Mouse (Mus musculus): ENCODE measurements around the gene H2-DMb2. TPM values are rescaled to one million over a fixed set of nuclear protein-coding genes. Genes with fewer than 3 reads are reported as not detected.

The H2-DMb2 gene
- polyA plus RNA-seq, 2 experiments from 2014 or later, result 4.8 to 19.7 TPM

DNA sequence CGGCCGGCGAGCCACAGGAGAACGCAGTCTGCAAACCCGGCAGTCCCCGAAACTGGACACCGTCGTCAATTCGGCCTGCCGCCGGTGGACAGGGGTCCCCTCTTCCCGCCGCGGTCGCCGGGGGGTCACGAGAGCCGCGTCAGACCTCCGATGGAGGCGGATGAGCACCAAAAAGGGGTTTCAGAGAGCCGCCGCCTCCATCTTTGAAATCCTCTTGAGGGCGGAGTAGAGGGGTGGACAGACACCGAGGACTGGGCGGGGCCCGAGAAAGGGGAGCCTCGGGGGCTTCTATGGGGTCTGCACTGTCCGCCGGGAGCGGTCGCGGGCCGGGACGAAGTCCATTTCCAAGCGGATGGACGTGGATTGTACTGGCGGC lies 24.2 kb upstream of the H2-DMb2 start:
- peak; percentile 2 for ATAC-seq

DNA sequence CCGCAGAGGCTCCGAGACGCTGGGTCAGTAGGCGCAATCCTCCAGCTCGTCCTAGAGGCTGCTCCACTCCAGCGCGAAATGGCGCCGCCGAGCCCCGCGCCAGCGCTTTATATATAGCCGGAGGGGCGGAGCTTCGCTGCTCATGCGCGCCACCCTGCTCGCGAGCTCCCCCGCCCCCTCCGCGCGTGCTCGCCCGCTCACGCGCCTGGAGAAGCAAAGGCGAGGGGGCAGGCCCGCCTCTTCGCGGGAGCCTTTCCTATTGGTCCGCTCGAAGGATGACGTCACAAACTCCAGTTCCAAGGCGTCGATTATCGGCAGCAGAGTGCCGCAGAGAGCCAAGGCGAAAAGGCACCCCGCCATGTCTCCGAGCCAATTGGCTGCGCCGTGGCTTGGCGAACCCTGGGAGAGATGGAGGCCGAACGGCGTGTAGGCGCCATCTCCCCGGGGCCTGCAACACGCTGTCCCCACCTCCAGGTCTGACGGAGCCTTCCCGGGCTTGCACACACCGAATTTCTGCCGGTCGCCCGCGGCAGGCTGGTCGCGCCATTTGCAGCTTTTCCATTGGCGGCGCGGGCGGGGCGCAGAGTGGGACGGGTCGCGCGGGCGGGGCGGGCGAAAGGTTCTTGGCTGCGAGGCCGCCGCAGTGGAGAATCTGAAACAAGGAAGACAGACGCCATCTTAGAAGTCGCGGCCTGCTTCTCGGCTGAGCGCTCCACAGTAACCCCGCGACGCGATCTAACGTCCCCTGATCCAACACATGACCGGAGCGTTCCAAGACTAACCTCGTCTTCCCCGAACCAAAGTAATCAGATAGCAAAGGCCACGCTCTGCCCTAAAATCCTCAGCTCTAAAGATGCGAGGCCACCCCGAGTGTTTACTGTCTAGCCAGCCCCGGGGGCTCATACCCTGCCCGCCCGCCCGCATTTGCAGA lies 23.6 kb upstream of the H2-DMb2 start, which contains the start of gene H2-DMa:
Gene H2-DMa, plus strand, starts transcription at position 293 of the 931 bp plus-strand sequence.
- peak; percentile 70 for ATAC-seq

DNA sequence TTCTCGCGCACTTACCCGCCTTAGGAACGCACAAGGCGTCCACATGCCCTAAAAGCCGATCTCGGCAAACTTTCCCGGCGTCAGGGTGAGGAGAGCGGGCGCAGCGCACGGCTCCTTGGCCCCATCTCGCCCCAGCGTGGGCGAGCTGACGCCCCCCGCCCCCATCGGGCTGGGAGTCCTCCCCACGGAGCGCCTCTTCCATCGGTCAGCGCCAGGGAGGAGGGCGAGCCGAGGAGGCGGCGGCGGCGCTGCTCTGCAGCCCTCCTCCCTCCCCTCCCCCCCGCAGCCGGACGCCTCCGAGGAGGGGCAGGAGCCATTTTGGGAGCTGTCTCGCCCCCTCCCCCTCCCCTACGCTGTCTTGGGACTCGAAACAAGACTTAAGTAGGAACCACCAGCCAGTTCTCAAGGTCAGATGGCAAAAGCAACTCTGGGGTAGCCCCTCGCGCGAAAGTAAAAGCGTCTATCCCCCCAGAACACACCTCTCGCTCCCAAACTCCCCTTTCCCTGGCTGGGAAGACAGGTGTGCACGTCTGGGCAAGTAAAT lies 22.9 kb upstream of the H2-DMb2 start:
- no peak for ATAC-seq

DNA sequence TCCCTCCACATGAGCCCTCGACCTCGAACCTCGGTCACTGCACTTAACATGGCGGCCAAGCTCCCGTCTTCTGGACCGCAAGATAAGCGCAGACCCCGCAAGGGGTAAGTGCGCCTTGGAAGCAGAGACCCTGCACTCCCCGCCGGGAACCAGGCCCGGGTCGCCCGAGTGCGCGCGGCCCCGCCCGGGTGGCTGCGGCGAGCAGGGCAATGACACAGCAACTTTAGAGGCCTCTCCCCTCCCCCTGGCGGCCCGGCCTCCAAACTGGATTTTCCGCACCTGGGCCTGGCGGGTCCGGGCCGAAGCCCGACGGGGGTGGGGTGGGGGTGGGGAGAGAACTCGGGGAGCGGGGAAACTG lies 22.3 kb upstream of the H2-DMb2 start:
- no peak for ATAC-seq

DNA sequence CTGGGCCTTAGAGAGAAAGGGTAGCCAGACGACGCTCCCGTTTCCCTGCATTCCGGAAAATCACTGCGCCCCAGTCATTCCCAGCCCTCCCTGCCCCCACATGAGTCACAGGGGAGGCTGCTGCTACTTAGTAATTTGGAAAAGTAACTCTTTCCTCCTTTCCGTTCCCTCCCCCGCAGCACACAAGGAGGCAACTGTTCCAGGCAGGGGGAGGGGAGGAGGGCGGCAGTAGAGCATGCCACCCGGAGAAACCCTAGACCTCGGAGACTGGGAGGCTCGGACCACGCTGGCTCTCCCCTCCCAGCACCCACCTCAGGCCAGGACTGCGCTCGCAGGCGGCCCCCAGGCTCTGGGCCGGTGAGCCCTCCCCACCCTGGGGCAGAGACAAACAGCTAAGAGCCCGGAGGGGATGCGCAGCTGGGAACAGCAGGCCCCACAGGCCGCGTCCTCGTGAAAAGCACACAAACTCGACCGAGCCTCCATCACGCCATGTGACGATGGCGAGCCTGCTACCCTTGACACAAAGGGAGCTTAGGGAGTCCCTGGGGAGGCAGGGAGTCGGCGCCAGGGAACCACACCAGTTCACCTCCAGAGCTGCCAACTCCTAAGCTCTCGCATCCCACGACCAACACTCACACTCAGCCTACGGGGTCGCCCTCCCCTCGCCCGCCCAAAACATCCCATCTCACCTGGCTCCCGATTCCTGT lies 21.8 kb upstream of the H2-DMb2 start:
- ATAC-seq, result no peak

DNA sequence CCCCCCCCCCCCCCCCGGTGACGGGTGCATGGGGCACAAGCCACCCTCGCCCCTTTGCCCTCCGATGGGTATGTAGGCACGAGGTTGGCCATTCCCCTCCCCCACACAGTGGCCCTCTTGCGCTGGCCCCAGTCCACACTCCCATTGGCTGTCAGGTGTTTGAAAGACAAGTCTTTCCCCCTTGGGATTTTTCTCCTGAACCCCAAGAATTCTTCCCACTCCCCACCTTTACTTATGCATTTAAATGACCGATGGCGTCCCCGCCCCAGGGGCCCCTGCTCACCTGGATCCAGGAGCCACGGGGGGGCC lies 21.3 kb upstream of the H2-DMb2 start:
- ATAC-seq, result no peak

DNA sequence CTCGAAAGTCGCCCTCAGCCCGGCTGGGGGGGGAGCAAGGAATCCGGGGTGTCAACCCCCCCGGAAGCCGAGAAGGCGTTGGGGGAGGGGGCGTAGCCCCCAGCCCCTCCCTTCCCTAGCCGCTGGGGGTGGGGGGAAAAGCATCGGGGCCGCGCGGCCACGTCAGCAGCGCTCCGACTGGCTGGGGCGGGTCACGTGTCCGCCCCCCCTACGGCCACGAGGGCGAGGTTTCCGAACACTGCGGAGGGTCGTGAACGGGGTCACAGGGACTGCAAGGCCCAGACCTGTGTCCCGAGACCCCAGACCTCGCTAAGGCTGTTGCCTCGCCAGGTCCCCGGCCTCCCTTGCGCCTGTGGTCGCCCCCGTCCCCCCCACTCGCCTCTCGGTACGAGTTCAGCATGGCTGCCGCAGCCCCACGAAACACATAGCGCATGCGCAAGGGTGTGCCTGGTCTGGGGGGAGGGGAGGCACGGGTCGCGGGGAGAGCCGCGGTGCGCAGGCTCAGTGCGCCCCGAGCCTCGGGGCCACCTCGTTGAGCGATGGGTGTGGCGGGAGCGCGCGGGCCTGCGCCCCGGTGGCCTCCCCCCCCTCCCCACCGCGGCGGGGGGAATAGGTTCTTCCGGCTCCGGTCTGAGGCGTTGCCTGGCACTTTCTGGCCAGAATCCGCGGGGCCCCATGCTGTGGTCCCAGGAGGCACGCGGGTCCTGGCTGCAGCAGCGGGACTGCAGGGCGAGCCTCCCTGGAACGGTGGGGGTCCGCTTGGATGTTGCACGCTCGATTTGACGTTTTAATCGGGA lies 20.7 kb upstream of the H2-DMb2 start, which contains the start of gene Brd2:
Gene Brd2, minus strand, starts transcription at position 447 of the 797 bp plus-strand sequence.
- peak; percentile 26 for ATAC-seq

DNA sequence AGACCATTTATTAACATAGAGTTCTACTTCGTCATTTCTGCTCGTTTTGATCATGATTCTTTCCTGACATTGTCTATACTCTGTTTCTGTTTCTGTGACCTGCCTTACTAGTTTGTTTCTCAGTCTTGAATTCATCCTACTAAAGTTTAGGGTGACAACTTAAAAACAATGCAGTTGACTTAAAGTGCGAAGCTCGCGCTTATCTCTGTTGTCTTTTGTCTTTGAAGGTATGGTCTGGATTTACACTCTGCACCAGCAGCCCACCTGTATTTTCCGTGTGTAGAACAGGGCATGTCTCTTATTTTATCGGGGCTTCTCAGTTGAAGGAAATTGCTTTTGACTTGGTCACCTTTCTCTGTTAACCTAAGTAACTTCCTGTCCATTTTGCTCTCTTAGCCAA lies 20.0 kb upstream of the H2-DMb2 start:
- no peak for ATAC-seq

DNA sequence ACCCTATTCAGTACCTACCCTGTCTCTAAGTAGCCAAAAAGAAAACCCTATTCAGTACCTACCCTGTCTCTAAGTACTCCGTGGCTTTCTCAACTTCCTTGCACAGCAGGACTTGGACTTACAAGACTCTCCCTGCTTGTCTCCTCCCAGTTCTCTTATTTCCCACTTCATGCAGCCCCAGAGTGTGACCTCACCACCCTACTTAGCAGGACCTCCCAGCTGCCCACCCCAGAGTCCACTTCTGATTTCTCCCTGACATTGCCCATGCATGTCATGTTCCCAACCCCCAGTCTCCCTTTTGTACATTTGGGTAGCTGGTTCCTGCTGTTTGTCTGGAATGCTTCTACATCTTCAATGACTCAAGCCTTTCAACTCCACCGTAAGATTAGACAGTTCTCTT lies 19.6 kb upstream of the H2-DMb2 start:
- ATAC-seq, result no peak

DNA sequence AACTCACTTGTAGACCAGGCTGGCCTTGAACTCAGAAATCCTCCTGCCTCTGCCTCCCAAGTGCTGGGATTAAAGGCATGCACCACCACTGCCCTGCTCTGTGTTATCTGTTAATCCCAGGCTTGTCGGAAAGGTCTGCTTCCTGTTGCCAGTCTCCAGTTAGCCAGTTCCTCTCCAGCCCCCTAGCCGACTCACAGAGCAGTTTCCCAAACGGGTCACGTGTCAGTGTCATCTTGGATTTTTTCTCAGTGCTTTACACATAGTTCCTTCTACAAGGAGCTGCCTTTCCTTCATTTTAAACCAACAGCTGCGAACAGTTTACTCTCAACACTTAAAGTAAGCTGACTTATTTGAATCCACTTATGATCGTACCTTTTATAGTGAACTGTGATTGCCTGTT lies 18.5 kb upstream of the H2-DMb2 start:
- no peak for ATAC-seq

DNA sequence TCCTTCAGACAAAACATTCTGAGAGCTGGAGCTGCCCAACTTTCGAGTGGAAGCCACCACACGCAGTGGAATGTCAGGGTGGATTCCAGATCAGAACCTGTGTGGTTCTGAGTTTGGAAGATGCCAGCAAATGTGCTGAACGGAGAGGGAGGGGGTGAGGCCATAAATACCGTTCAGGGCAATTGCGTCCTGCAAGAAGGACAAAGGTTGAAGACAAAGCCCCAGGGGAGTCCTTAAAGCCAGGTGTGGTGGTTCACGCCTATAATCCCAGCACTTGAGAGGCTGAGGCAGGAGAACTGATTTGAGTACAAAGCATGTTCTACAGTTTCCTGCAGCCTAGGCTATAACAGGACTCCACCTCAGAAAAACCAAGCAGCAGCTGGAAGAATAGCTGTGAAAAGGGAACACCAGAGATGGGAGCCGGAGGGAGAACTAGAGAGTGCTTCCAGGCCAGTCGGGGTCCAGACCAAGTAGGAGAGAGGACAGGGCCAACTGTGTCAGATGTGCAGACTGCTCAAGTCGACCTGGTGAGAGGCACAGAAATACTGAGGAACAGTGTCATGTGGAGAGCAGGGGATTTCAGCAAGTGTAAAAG lies 16.2 kb upstream of the H2-DMb2 start:
- ATAC-seq, result no peak

DNA sequence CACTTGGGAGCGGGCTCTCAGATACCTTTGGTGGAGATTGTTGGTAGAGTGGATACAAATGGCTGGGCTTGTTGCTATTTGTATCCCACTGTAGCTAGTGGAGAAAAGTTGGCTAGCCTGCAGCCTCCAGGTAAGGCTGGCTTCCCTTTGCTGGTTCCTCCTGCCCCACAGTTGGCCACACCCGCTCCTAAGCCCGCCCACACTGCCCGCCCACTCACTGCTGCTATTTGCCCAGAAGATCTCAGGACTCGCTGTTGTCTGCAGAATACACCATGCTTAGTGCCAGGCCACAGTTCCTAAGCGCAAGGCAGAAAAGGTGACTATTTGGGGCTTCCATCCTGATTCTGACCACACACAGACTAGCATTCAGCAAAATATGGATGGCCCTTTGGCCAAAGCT lies 15.6 kb upstream of the H2-DMb2 start:
- ATAC-seq, result no peak

DNA sequence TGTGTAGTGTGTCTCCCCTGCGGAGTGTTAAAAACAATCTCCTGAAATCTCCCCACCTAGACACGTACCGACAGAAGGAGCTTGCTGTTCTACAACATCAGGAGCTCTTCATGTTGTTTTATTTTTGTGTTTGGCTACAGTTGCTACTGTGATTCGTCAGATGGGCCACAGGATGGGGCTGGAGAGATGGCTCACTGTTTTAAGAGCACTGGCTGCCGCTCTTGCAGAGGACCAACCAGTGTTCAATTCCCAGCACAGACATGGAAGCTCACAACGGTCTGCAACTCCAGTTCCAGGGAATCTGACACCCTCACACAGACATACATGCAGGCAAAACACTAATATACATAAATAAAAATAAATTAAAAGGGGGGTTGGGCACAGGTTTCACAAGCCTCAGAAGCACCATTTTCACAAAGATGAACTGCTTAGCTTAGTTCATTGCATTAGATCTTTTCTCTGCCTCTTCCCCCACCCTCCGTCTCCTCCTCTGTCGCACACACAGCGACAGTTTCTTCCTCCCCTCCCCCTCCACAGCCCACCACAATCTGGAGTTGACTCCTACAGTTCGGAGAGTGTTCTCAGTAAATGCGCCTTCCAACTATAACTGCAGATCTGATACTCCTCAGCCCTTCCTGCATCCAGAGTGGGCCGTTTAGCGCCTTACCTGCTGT lies 14.7 kb upstream of the H2-DMb2 start:
- peak; percentile 41 for ATAC-seq

DNA sequence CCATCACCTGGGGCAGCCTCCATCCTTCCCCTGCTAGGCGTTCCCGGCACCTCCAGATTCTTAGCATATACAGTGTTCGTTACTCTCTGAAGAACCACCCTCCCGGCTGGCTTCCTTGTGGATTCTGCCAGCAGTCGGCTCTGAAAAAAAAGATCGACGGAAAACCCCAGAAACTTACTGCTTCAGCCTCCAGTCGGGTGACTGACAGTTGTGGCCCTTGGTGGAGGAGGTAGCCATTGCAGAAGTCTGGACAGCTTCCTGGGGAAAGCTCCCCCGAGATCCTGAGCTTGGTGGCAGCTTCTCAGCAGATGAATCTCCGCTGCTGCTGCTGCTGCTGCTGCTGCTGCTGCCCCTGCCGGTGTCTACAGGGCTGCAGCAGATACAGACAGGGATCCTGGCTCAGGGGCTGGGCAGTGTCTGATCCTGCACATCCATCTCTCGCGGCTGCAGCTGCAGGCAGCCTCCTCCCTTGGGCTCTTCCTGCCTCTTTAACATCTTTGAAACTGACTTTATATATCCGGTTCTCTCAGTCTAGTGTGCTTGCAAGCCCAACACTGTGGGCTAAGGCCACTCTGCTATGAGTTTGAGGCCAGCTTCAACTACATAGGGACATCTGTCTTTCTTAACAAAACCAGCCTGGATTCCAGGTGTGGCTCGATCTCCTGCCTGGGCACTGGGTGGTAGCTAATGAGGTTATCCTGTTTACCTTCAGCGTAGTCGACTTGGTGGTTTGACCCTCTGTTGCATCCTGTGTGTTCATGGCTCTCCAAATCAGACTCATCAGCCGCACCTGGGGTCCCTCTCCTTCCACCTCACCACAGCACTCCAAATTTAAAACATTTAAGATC lies 13.9 kb upstream of the H2-DMb2 start:
- peak; percentile 58 for ATAC-seq

DNA sequence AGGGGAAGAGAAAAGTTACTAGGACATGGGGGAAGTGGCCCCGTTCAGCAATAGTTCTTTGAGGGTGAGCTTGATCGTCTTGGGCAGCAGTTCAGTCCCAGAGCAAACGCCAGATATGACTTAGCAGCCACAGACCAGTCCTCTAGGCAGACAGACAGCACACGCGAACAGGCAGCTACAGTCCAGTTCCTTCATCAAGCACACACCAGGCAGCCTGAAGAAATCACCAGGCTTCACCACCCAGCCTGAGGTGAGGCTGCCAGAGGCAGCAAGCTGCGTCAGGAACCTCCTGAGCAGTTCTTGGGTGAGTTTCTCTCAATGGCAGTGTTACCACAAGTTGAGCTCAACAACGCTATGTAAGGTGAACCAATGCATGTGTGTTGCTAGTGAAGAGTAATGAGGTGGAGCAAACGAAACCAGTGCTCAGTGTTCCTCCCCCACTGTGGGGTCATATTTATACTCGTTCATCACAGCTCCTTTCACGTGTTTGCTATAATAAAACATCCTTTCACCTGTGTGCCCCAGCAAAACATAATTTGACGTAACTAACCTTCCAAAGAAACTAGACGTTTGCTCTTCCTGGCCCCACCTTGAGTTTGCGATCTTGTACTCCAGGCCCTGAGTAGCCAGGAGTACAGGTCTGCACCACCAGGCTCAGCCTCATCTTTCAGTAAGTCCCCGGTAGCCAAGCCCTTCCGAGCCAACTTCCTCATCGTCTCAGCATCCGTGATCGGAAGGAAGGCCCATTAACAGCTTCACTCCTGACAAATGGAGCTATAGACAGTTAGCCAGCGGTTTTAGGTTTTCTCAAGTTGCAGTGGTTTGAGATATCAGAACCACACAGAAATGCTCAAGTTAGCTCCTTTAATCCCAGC lies 12.8 kb upstream of the H2-DMb2 start:
- ATAC-seq, result no peak

DNA sequence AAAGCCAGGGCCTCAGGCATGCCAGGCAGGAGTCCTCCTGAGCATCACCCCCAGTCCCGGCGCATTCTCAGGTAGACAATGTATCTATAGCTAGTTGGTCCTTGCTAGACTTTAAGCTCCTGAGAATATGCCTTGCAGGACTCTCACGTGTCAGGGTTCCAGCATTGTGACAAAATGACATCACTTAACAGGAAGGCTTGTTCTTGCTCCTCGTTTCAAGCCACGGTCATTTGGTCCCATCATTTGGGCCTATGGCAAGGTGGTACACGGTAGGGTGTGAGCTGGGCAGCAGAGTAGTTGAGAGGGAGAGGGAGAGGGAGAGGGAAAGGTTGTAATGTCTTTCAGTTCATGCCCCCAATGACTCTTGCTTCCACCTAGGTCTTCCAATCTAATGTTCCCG lies 11.2 kb upstream of the H2-DMb2 start:
- ATAC-seq, result no peak

DNA sequence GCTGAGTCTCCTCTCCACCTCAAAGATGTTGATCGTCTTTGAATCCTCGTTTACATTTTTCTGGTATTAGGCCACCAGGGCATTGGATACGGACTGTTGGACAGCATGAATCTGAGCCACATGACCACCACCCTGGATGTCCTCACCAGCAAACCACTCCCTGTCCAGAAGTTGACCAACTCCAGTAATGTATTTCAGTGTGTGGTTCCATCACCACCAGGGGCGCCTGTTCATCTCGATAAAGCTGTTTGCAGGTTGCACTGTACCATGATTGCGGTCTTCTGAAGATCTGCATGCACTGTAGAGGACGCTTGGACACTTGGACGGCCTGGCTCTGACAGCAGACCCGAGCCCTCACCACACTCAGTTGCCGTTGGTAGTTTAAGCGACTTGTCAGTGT lies 9.8 kb upstream of the H2-DMb2 start:
- no peak for ATAC-seq

DNA sequence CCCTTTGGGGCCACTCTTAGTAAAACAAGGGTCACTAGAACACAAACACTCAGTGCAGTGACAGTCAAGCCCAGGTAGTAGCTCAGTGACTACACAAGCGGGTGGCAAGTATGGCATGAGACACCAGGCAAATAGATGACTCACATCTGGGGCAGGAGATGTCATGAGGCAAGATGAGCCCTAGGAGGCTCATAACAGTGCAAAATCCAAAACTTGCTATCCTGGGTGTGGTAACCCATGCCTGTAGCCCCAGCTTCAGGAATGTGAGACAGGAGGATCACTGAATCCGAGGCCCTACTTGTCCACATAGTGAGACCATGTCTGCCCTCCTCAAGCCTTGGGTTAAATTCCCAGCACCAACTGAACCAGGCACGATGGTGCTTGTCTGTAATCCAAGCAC lies 8.7 kb upstream of the H2-DMb2 start:
- no peak for ATAC-seq

DNA sequence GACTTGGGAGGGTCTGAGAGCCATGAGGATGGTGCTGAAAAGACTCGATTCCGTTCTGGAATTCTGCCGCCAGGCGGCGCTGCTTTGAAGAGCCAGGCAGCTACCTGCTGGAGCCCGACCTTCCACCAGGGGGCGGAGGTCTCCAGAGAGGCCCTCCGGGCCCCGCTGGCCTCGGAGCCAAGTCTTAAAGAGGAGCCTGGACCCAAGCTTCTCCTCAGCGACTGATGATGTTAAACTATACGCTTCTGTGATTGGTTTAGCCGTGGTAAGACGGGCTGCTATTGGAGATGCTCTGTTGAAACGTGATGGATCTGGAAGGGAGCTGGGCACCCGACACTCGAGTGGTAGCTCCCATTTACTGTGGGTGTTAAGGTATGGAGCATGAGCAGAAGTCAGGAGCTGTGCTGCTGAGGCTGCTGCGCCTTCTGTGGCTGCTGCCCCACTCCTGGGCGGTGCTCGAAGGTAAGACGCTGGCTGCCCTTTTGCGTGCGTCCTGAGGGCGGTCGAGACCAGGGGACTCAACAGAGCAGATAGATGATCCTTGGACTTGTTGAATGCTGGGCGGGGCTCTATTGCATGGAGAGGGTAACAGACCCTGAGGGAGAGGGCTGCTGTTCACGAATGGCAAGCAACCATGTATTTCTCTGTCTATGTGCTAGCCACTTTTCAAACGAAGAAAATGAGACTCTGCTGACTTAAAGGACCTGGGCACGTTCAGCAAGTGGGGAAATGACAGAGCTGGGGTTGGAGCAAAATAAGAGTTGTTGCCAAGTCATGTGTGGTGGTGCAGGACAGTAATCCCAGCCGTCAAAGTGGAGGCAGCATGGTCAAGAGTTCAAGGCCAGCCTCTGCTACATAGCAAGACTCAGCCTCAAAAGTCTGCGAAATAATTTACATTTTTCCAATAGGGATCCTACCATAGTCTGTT lies 7.5 kb upstream of the H2-DMb2 start:
- peak; percentile 100 for ATAC-seq
